Mouse (Mus musculus) monocyte, adult 2 months (primary cell): ENCODE measurements around the gene Olfr103.

Experiments used
- DNase-seq, 2 experiments: peaks; one replicate each; pipeline ENCODE4 v3.0.0; 2022; ENCODE audit warnings: low spot score in 2 of 2, low read depth in 1 of 2

Gene Olfr103

GRCm38 (mm10) chr17:37339598-37339997, at the start of gene Olfr103:
TSS of gene Olfr103 (minus strand) at chr17:37339698.
- no peak for DNase-seq

- no peak for DNase-seq
These were observed 39.2 kb upstream of the Olfr103 start, which contains the start of gene Olfr105-ps for GRCm38 (mm10) chr17:37378733-37379132. TSS of gene Olfr105-ps (plus strand) at chr17:37379033.

- no peak for DNase-seq
These were observed 19.8 kb upstream of the Olfr103 start, which contains the start of gene Olfr104-ps for GRCm38 (mm10) chr17:37359282-37359681. TSS of gene Olfr104-ps (plus strand) at chr17:37359582.

- no peak for DNase-seq
These were observed 22.5 kb downstream of the Olfr103 start, which contains the start of gene Olfr102 for GRCm38 (mm10) chr17:37316954-37317353. TSS of gene Olfr102 (minus strand) at chr17:37317054.

- no peak for DNase-seq
These were observed 29.3 kb downstream of the Olfr103 start for GRCm38 (mm10) chr17:37310146-37310699.

GRCm38 (mm10) chr17:37308483-37308882, 31.0 kb downstream of the Olfr103 start:
- DNase-seq = no peak

- DNase-seq = no peak
These were observed 35.3 kb downstream of the Olfr103 start, which contains the start of gene Olfr101 for GRCm38 (mm10) chr17:37304213-37304612. TSS of gene Olfr101 (minus strand) at chr17:37304313.
